12 mouse cellular contexts compared by ENCODE assay signal in the genomic region with DNA sequence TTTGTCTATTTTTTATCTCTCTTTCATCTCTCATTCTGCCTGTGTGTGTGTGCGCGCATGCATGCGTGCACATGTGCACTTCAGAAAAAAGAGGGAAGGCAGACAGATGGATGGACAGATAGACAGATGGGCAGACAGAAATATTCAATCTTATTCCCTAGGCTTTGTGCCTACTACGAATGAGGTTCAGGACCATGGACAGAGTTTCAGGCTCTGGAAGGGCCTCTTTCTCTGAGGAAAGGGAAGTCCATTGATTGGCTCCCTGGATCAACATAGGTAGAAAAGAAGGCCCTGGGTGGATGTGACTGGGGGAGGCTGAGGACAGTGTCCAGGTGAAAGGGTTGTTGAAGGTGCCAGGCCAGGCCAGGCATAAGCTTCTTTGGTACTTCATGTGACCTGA. TPM values are rescaled to one million over a fixed set of nuclear protein-coding genes. Genes with fewer than 3 reads are reported as not detected.
DNase-seq lines count a peak whose midpoint lies in the region; ATAC-seq and TF ChIP-seq lines count a peak whose summit lies in the region.
"Had no signal": no experiment of that assay in that cellular context is flagged by ENCODE, and none has a peak within 500 bp of the region (broad histone marks: within the 10 kb centered on the region; RNA-seq: fewer than 3 reads in every experiment).

No protein-coding gene starts in this region.

- TF ChIP-seq EP300 in lung, postnatal 0 days (IDR thresholded peaks at IDR 0.05): no peak

- WGBS in forebrain, embryonic 11.5 days: 69% methylated on average over 4 of the region's 4 CpGs
- 70% methylated on average over 4 of the region's 4 CpGs for WGBS in forebrain, embryonic 10.5 days
- 70% methylated on average over 4 of the region's 4 CpGs for WGBS in lung, postnatal 0 days
- WGBS in limb, embryonic 14.5 days: 71% methylated on average over 4 of the region's 4 CpGs

- no peak for ATAC-seq in forebrain, embryonic 11.5 days (replicated peaks; ENCODE audit: low FRiP score)
- ATAC-seq in lung, postnatal 0 days: no peak
- ATAC-seq in limb, embryonic 14.5 days (ENCODE audit: low FRiP score, low read depth): no peak

- H3K9me3 ChIP-seq in forebrain, embryonic 11.5 days (ENCODE audit: control insufficient read depth, low read length): no peaks in the 10 kb centered on the region
- no peaks in the 10 kb centered on the region for H3K9me3 ChIP-seq in forebrain, embryonic 10.5 days
- no peaks in the 10 kb centered on the region for H3K9me3 ChIP-seq in lung, postnatal 0 days (ENCODE audit: low read length)
- H3K9me3 ChIP-seq in limb, embryonic 14.5 days (ENCODE audit: control insufficient read depth, low read length): no peaks in the 10 kb centered on the region
- H3K9me3 ChIP-seq: heart, embryonic 13.5 days; neural tube, embryonic 13.5 days had no signal

- no peaks in the 10 kb centered on the region for H3K4me1 ChIP-seq in forebrain, embryonic 11.5 days (replicated peaks; ENCODE audit: control insufficient read depth, insufficient read depth, low read length)
- peaks cover 8% of the 10 kb centered on the region for H3K4me1 ChIP-seq in forebrain, embryonic 10.5 days
- H3K4me1 ChIP-seq in lung, postnatal 0 days (ENCODE audit: insufficient read depth, low read depth, low read length): no peaks in the 10 kb centered on the region
- no peaks in the 10 kb centered on the region for H3K4me1 ChIP-seq in limb, embryonic 14.5 days (ENCODE audit: control insufficient read depth, insufficient read depth, low read length)
- H3K4me1 ChIP-seq: heart, embryonic 13.5 days had no signal

- no peak overlapping the region for H3K9ac ChIP-seq in forebrain, embryonic 11.5 days (ENCODE audit: low read length)
- H3K9ac ChIP-seq in lung, postnatal 0 days (replicated peaks; ENCODE audit: low read depth): no peak overlapping the region
- no peak overlapping the region for H3K9ac ChIP-seq in limb, embryonic 14.5 days (ENCODE audit: low read depth, low read length, severe bottlenecking)
- H3K9ac ChIP-seq: heart, embryonic 13.5 days; neural tube, embryonic 13.5 days had no signal

- no peaks in the 10 kb centered on the region for H3K27me3 ChIP-seq in forebrain, embryonic 11.5 days (ENCODE audit: control insufficient read depth, insufficient read depth, low read length)
- no peaks in the 10 kb centered on the region for H3K27me3 ChIP-seq in forebrain, embryonic 10.5 days (ENCODE audit: poor library complexity, severe bottlenecking)
- no peaks in the 10 kb centered on the region for H3K27me3 ChIP-seq in lung, postnatal 0 days (replicated peaks; ENCODE audit: insufficient read depth, low read length)
- H3K27me3 ChIP-seq in limb, embryonic 14.5 days (ENCODE audit: control insufficient read depth, insufficient read depth, low read length): no peaks in the 10 kb centered on the region

- H3K4me2 ChIP-seq in forebrain, embryonic 11.5 days (ENCODE audit: low read depth, low read length, severe bottlenecking): no peak overlapping the region
- H3K4me2 ChIP-seq in lung, postnatal 0 days (replicated peaks; ENCODE audit: low read depth, low read length): no peak overlapping the region
- H3K4me2 ChIP-seq in limb, embryonic 14.5 days (replicated peaks; ENCODE audit: low read depth, low read length, severe bottlenecking): no peak overlapping the region
- H3K4me2 ChIP-seq: heart, embryonic 13.5 days; neural tube, embryonic 13.5 days had no signal

- TF ChIP-seq CTCF in lung, postnatal 0 days (IDR thresholded peaks at IDR 0.05): no peak

- no peak overlapping the region for H3K27ac ChIP-seq in forebrain, embryonic 11.5 days (ENCODE audit: low read depth, low read length)
- no peak overlapping the region for H3K27ac ChIP-seq in forebrain, embryonic 10.5 days
- H3K27ac ChIP-seq in lung, postnatal 0 days (ENCODE audit: low read length): no peak overlapping the region
- H3K27ac ChIP-seq in limb, embryonic 14.5 days (replicated peaks; ENCODE audit: low read depth, low read length): no peak overlapping the region
- H3K27ac ChIP-seq: heart, embryonic 13.5 days; macrophage; neural tube, embryonic 13.5 days had no signal

- H3K36me3 ChIP-seq in forebrain, embryonic 11.5 days (ENCODE audit: control insufficient read depth, insufficient read depth, low read length): no peaks in the 10 kb centered on the region
- no peaks in the 10 kb centered on the region for H3K36me3 ChIP-seq in forebrain, embryonic 10.5 days (replicated peaks)
- no peaks in the 10 kb centered on the region for H3K36me3 ChIP-seq in lung, postnatal 0 days (ENCODE audit: insufficient read depth, low read length)
- H3K36me3 ChIP-seq in limb, embryonic 14.5 days (ENCODE audit: control insufficient read depth, insufficient read depth, low read length): no peaks in the 10 kb centered on the region
- H3K36me3 ChIP-seq: heart, embryonic 13.5 days; neural tube, embryonic 13.5 days had no signal

- H3K4me3 ChIP-seq in forebrain, embryonic 11.5 days (ENCODE audit: low read depth, low read length): no peak overlapping the region
- no peak overlapping the region for H3K4me3 ChIP-seq in forebrain, embryonic 10.5 days
- H3K4me3 ChIP-seq in lung, postnatal 0 days (ENCODE audit: low read depth, low read length): no peak overlapping the region
- no peak overlapping the region for H3K4me3 ChIP-seq in limb, embryonic 14.5 days (replicated peaks; ENCODE audit: low read length)
- H3K4me3 ChIP-seq: heart, embryonic 13.5 days; neural tube, embryonic 13.5 days had no signal

- DNase-seq in forebrain, embryonic 11.5 days (ENCODE audit: low spot score): peak; percentile 57
- no peak for DNase-seq in forebrain, embryonic 10.5 days (ENCODE audit: extremely low spot score, low spot score)
- DNase-seq in lung, postnatal 0 days (ENCODE audit: low spot score): peak; percentile 15
- no peak for DNase-seq in lung, postnatal 36 days
- peak; percentile 27 for DNase-seq in adrenal gland, postnatal 36 days
- peak; percentile 73 for DNase-seq in limb, embryonic 14.5 days (ENCODE audit: low spot score)
- no peak for DNase-seq in right cerebral cortex, adult 2 months (ENCODE audit: low spot score in 2 of 2)
- DNase-seq in natural killer cell, adult 2 months (ENCODE audit: low spot score in 2 of 2): no peak

- TF ChIP-seq POLR2A in limb, embryonic 14.5 days (IDR thresholded peaks at IDR 0.05; ENCODE audit: borderline replicate concordance, extremely low read depth, insufficient read depth, insufficient read length): no peak

RNA-seq across cellular contexts. Expression of a gene that starts 17.1 kb away (rescaled TPM):
- polyA plus RNA-seq in forebrain, embryonic 11.5 days (2014; fragmentation: Nextera tagmentation; extraction: Ambion mirVana): 0.55 and 0.84 TPM in 2 replicates
- polyA plus RNA-seq in forebrain, embryonic 10.5 days (2016; fragmentation: Nextera tagmentation; extraction: Ambion mirVana): 0.31 and 0.32 TPM in 2 replicates
- 0.04 TPM in 1 of 2 replicates, not detected in the other for polyA plus RNA-seq in lung, postnatal 0 days (2015; fragmentation: Nextera tagmentation; extraction: Ambion mirVana)
- total RNA-seq in adrenal gland, postnatal 36 days (2021): under 1 TPM; 0.20 to 0.89 TPM
- polyA plus RNA-seq in limb, embryonic 14.5 days (2012; rRNA removed): 3.5 and 3.7 TPM in 2 replicates
- 1.0 and 1.2 TPM in 2 replicates for polyA plus RNA-seq in limb, embryonic 14.5 days (2014; fragmentation: Nextera tagmentation; extraction: Ambion mirVana)
- total RNA-seq: common myeloid progenitor, adult 5-6 weeks had no signal
- polyA plus RNA-seq: macrophage had no signal

Comparison
In these comparisons a context has a peak if more than half of its experiments do, and no peak if none do; other contexts are left out.
1. DNase-seq: peak in forebrain, embryonic 11.5 days (single experiment), lung, postnatal 0 days (single experiment), adrenal gland, postnatal 36 days (2 of 2) and limb, embryonic 14.5 days (single experiment); none in forebrain, embryonic 10.5 days (single experiment), lung, postnatal 36 days (single experiment), right cerebral cortex, adult 2 months (0 of 2) and natural killer cell, adult 2 months (0 of 2).